Mouse (Mus musculus) small intestine, adult 2 months (tissue): ENCODE measurements at regions not wholly inside any gene's neighbourhood (a gene's known extent, or its start where the extent isn't known, plus 50 kb on each side); places are given as distances from the start of the nearest gene placed in this dataset.

Source experiments
- H3K27ac ChIP-seq: fragments of 200-500 bp; 2 replicates; pipeline ENCODE4 v1.5.1; 2012; ENCODE audit warnings: low read depth, low read length, control low read depth, inconsistent platforms; ENCODE audit not compliant: insufficient read depth
- H3K27me3 ChIP-seq: fragments of 200-500 bp; 2 replicates; pipeline ENCODE4 v1.6.1; 2012; ENCODE audit warnings: mild to moderate bottlenecking, moderate library complexity, low read length, inconsistent platforms; ENCODE audit not compliant: control insufficient read depth, insufficient read depth
- H3K36me3 ChIP-seq: fragments of 200-500 bp; 2 replicates; pipeline ENCODE4 v1.6.1; 2012; ENCODE audit warnings: mild to moderate bottlenecking, low read length, control low read depth, inconsistent platforms; ENCODE audit not compliant: control insufficient read depth, insufficient read depth
- H3K4me1 ChIP-seq: fragments of 200-500 bp; 2 replicates; pipeline ENCODE4 v1.6.1; 2012; ENCODE audit warnings: low read length, inconsistent platforms, mixed read lengths; ENCODE audit not compliant: control insufficient read depth, insufficient read depth, insufficient read length
- H3K4me3 ChIP-seq: fragments of 200-500 bp; 2 replicates; pipeline ENCODE4 v1.5.1; 2012; ENCODE audit warnings: low read depth, mild to moderate bottlenecking, control low read depth, inconsistent platforms, low read length, moderate library complexity
- CTCF ChIP-seq: fragments of 200-500 bp; IDR thresholded peaks from 2 replicates; pipeline ENCODE4 v1.5.1; 2012; ENCODE audit warnings: low read depth, mild to moderate bottlenecking, control low read depth, inconsistent platforms, low read length, moderate library complexity, mixed read lengths; ENCODE audit not compliant: insufficient replicate concordance, insufficient read length; ENCODE audit errors: extremely low read depth
- POLR2A ChIP-seq: fragments of 200-500 bp; IDR thresholded peaks from 2 replicates; pipeline ENCODE4 v1.6.1; 2012; ENCODE audit warnings: low read depth, mild to moderate bottlenecking, control low read depth, inconsistent platforms, low read length, moderate library complexity
- WGBS: fragments of 180-500 bp; shearing (Covaris S2); methylation state at CpG from one replicate; pipeline ENCODE4 v1.1.7; 2018; 5-methylcytosine and 5-hydroxymethylcytosine counted together

- H3K4me1 ChIP-seq, result no peaks in the 10 kb centered on the region
- no peaks in the 10 kb centered on the region for H3K36me3 ChIP-seq
- no peak overlapping the region for H3K27ac ChIP-seq
- WGBS, result 83% methylated on average over 9 of the region's 9 CpGs
- H3K4me3 ChIP-seq, result no peak overlapping the region
- TF ChIP-seq CTCF (no peak), POLR2A (no peak)
- no peaks in the 10 kb centered on the region for H3K27me3 ChIP-seq
Observed at GRCm38 (mm10) chr8:49359671-49360070, 515.9 kb upstream of the Tenm3 start.

- Histone ChIP-seq H3K36me3 (no peaks in the 10 kb centered on the region), H3K27ac (no peak overlapping the region), H3K4me1 (no peaks in the 10 kb centered on the region), H3K4me3 (no peak overlapping the region), H3K27me3 (no peaks in the 10 kb centered on the region)
- TF ChIP-seq POLR2A (no peak), CTCF (no peak)
- 68% methylated on average over 3 of the region's 3 CpGs for whole genome bisulfite sequencing
Observed at GRCm38 (mm10) chr8:49348602-49349001, 504.9 kb upstream of the Tenm3 start.

GRCm38 (mm10) chr8:49338716-49339115, 495.0 kb upstream of the Tenm3 start:
- TF ChIP-seq CTCF, result no peak
- TF ChIP-seq POLR2A, result no peak
- Histone ChIP-seq H3K27me3 (no peaks in the 10 kb centered on the region), H3K4me1 (no peaks in the 10 kb centered on the region), H3K27ac (no peak overlapping the region), H3K4me3 (no peak overlapping the region), H3K36me3 (no peaks in the 10 kb centered on the region)
- WGBS, result 73% methylated on average over 4 of the region's 4 CpGs

- H3K27me3 ChIP-seq, result no peaks in the 10 kb centered on the region
- TF ChIP-seq CTCF, result no peak
- TF ChIP-seq POLR2A, result no peak
- no peaks in the 10 kb centered on the region for H3K4me1 ChIP-seq
- no peaks in the 10 kb centered on the region for H3K36me3 ChIP-seq
- no peak overlapping the region for H3K4me3 ChIP-seq
- H3K27ac ChIP-seq, result no peak overlapping the region
- WGBS, result 84% methylated on average over 4 of the region's 4 CpGs
Observed at GRCm38 (mm10) chr8:49326980-49327379, 483.2 kb upstream of the Tenm3 start.

- Histone ChIP-seq H3K27ac (no peak overlapping the region), H3K4me3 (no peak overlapping the region), H3K36me3 (no peaks in the 10 kb centered on the region), H3K27me3 (no peaks in the 10 kb centered on the region), H3K4me1 (no peaks in the 10 kb centered on the region)
- TF ChIP-seq POLR2A, result no peak
- no peak for TF ChIP-seq CTCF
- 65% methylated on average over 3 of the region's 3 CpGs for WGBS
Observed at GRCm38 (mm10) chr8:49321404-49321803, 477.7 kb upstream of the Tenm3 start.

- no peaks in the 10 kb centered on the region for H3K27me3 ChIP-seq
- 26% methylated on average over 10 of the region's 10 CpGs for WGBS
- H3K36me3 ChIP-seq, result no peaks in the 10 kb centered on the region
- H3K27ac ChIP-seq, result no peak overlapping the region
- H3K4me1 ChIP-seq, result no peaks in the 10 kb centered on the region
- no peak for TF ChIP-seq CTCF
- no peak for TF ChIP-seq POLR2A
- no peak overlapping the region for H3K4me3 ChIP-seq
Observed at GRCm38 (mm10) chr8:49313483-49314278, 469.9 kb upstream of the Tenm3 start.

- H3K4me3 ChIP-seq, result no peak overlapping the region
- H3K27me3 ChIP-seq, result no peaks in the 10 kb centered on the region
- H3K27ac ChIP-seq, result no peak overlapping the region
- whole genome bisulfite sequencing, result 28% methylated on average over 5 of the region's 5 CpGs
- H3K4me1 ChIP-seq, result no peaks in the 10 kb centered on the region
- TF ChIP-seq CTCF, result no peak
- no peak for TF ChIP-seq POLR2A
- H3K36me3 ChIP-seq, result no peaks in the 10 kb centered on the region
Observed at GRCm38 (mm10) chr8:49312816-49313215, 469.1 kb upstream of the Tenm3 start.
